8 mouse cellular contexts compared by ENCODE assay signal in genomic region chr6:86473077-86473476, GRCm38 (mm10). TPM values are rescaled to one million over a fixed set of nuclear protein-coding genes. Genes with fewer than 3 reads are reported as not detected.
DNase-seq lines count a peak whose midpoint lies in the region; ATAC-seq and TF ChIP-seq lines count a peak whose summit lies in the region.

No protein-coding gene starts in this region.

- H3K9ac ChIP-seq in forebrain, embryonic 11.5 days (ENCODE audit: low read length), result peak overlapping the region; percentile 55
- H3K9ac ChIP-seq in kidney, postnatal 0 days (ENCODE audit: low read depth, low read length), result peak overlapping the region; percentile 50; the same call in 1 of the 2 replicates
- H3K9ac ChIP-seq in neural tube, embryonic 15.5 days (replicated peaks), result peak overlapping the region; percentile 56

- no peaks in the 10 kb centered on the region for H3K9me3 ChIP-seq in forebrain, embryonic 11.5 days (ENCODE audit: control insufficient read depth, low read length)
- no peaks in the 10 kb centered on the region for H3K9me3 ChIP-seq in kidney, postnatal 0 days (replicated peaks; ENCODE audit: low read length)
- no peaks in the 10 kb centered on the region for H3K9me3 ChIP-seq in neural tube, embryonic 15.5 days (replicated peaks)

- 76% methylated on average over 7 of the region's 7 CpGs for WGBS in forebrain, embryonic 11.5 days
- WGBS in kidney, postnatal 0 days, result 54% methylated on average over 7 of the region's 7 CpGs
- 61% methylated on average over 7 of the region's 7 CpGs for WGBS in neural tube, embryonic 15.5 days

- TF ChIP-seq CTCF in kidney, postnatal 0 days (IDR thresholded peaks at IDR 0.05; ENCODE audit: low read depth), result 0 out of 2 replicates have a peak, but pooled peaks have one; percentile 13

- H3K4me1 ChIP-seq in forebrain, embryonic 11.5 days (replicated peaks; ENCODE audit: control insufficient read depth, insufficient read depth, low read length), result peaks cover 8% of the 10 kb centered on the region
- H3K4me1 ChIP-seq in kidney, postnatal 0 days (replicated peaks; ENCODE audit: insufficient read depth, low read length), result peaks cover 14% of the 10 kb centered on the region; the same call in 1 of the 2 replicates
- H3K4me1 ChIP-seq in neural tube, embryonic 15.5 days, result peaks cover 19% of the 10 kb centered on the region

- peak overlapping the region; percentile 89 for H3K27ac ChIP-seq in forebrain, embryonic 11.5 days (ENCODE audit: low read depth, low read length)
- H3K27ac ChIP-seq in kidney, postnatal 0 days, result peak overlapping the region; percentile 93
- peak overlapping the region; percentile 93 for H3K27ac ChIP-seq in neural tube, embryonic 15.5 days (replicated peaks)

- H3K4me3 ChIP-seq in forebrain, embryonic 11.5 days (ENCODE audit: low read depth, low read length), result peak overlapping the region; percentile 14
- H3K4me3 ChIP-seq in kidney, postnatal 0 days (replicated peaks; ENCODE audit: low read depth, low read length), result peak overlapping the region; percentile 25
- peak overlapping the region; percentile 42 for H3K4me3 ChIP-seq in neural tube, embryonic 15.5 days (replicated peaks)

- DNase-seq in layer of hippocampus, postnatal 14 days (ENCODE audit: low spot score in 2 of 2), result peak; percentile 13 to 21
- DNase-seq in layer of hippocampus, adult 9-11 months, result no peak
- DNase-seq in MN1 (ENCODE audit: low spot score), result peak; percentile 51
- DNase-seq in forebrain, embryonic 11.5 days (ENCODE audit: low spot score), result peak; percentile 63
- DNase-seq in kidney, postnatal 0 days (ENCODE audit: low spot score), result peak; percentile 41
- DNase-seq in frontal cortex, adult 2 months (ENCODE audit: extremely low spot score in 1 of 2, low spot score in 1 of 2), result no peak
- no peak for DNase-seq in urinary bladder, adult 18-20 months (ENCODE audit: low spot score in 2 of 2)

- peak overlapping the region; percentile 39 for H3K4me2 ChIP-seq in forebrain, embryonic 11.5 days (ENCODE audit: low read depth, low read length, severe bottlenecking)
- H3K4me2 ChIP-seq in kidney, postnatal 0 days (ENCODE audit: low read length), result peak overlapping the region; percentile 52
- peak overlapping the region; percentile 81 for H3K4me2 ChIP-seq in neural tube, embryonic 15.5 days

- no peak; the same call in 1 of the 2 replicates for ATAC-seq in forebrain, embryonic 11.5 days (replicated peaks; ENCODE audit: low FRiP score)
- no peak for ATAC-seq in kidney, postnatal 0 days (replicated peaks; ENCODE audit: low FRiP score, low read depth)
- peak; percentile 6; the same call in 1 of the 2 replicates for ATAC-seq in neural tube, embryonic 15.5 days (ENCODE audit: low FRiP score)

- no peaks in the 10 kb centered on the region for H3K27me3 ChIP-seq in forebrain, embryonic 11.5 days (ENCODE audit: control insufficient read depth, insufficient read depth, low read length)
- no peaks in the 10 kb centered on the region for H3K27me3 ChIP-seq in kidney, postnatal 0 days (ENCODE audit: insufficient read depth, low read length)
- H3K27me3 ChIP-seq in neural tube, embryonic 15.5 days (replicated peaks), result no peaks in the 10 kb centered on the region

- no peaks in the 10 kb centered on the region for H3K36me3 ChIP-seq in forebrain, embryonic 11.5 days (ENCODE audit: control insufficient read depth, insufficient read depth, low read length)
- H3K36me3 ChIP-seq in kidney, postnatal 0 days (ENCODE audit: insufficient read depth, low read length), result 0 out of 2 replicates have a peak, but pooled peaks cover 3% of the 10 kb centered on the region
- H3K36me3 ChIP-seq in neural tube, embryonic 15.5 days, result peaks cover 18% of the 10 kb centered on the region

RNA-seq across cellular contexts. Expression of gene C87436, which starts 34.9 kb away (rescaled TPM):
- total RNA-seq in layer of hippocampus, postnatal 14 days (2021), result 10 to 100 TPM; 16.8 to 17.1 TPM
- polyA plus RNA-seq in forebrain, embryonic 11.5 days (2014; fragmentation: Nextera tagmentation; extraction: Ambion mirVana), result 28.1 and 28.6 TPM in 2 replicates
- 22.5 and 23.1 TPM in 2 replicates for polyA plus RNA-seq in kidney, postnatal 0 days (2015; fragmentation: Nextera tagmentation; extraction: Ambion mirVana)
- polyA plus RNA-seq in neural tube, embryonic 15.5 days (2015; fragmentation: Nextera tagmentation; extraction: Ambion mirVana), result 22.2 and 25.6 TPM in 2 replicates
- polyA plus RNA-seq in frontal cortex, adult 2 months (2012; rRNA removed), result 18.9 and 19.1 TPM in 2 replicates

RNA-seq across cellular contexts. Expression of gene Gm44790, which starts 46.6 kb away (rescaled TPM):
- under 1 TPM in 1 of 2 experiments, not detected in 1; 0.90 TPM for total RNA-seq in layer of hippocampus, postnatal 14 days (2021)
- 0.37 TPM in 1 of 2 replicates, not detected in the other for polyA plus RNA-seq in forebrain, embryonic 11.5 days (2014; fragmentation: Nextera tagmentation; extraction: Ambion mirVana)
- polyA plus RNA-seq in kidney, postnatal 0 days (2015; fragmentation: Nextera tagmentation; extraction: Ambion mirVana), result not detected in 2 replicates
- not detected in 2 replicates for polyA plus RNA-seq in neural tube, embryonic 15.5 days (2015; fragmentation: Nextera tagmentation; extraction: Ambion mirVana)
- polyA plus RNA-seq in frontal cortex, adult 2 months (2012; rRNA removed), result 0.82 and 1.1 TPM in 2 replicates

RNA-seq across cellular contexts. Expression of gene Pcbp1, which starts 53.0 kb away (rescaled TPM):
- 100 to 1,000 TPM; 176 to 183 TPM for total RNA-seq in layer of hippocampus, postnatal 14 days (2021)
- 573 and 583 TPM in 2 replicates for polyA plus RNA-seq in forebrain, embryonic 11.5 days (2014; fragmentation: Nextera tagmentation; extraction: Ambion mirVana)
- polyA plus RNA-seq in kidney, postnatal 0 days (2015; fragmentation: Nextera tagmentation; extraction: Ambion mirVana), result 488 and 506 TPM in 2 replicates
- 331 and 342 TPM in 2 replicates for polyA plus RNA-seq in neural tube, embryonic 15.5 days (2015; fragmentation: Nextera tagmentation; extraction: Ambion mirVana)
- 169 and 180 TPM in 2 replicates for polyA plus RNA-seq in frontal cortex, adult 2 months (2012; rRNA removed)

Comparison
In these comparisons a context has a peak if more than half of its experiments do, and no peak if none do; other contexts are left out.
1. DNase-seq: peak in layer of hippocampus, postnatal 14 days (2 of 2), MN1 (single experiment), forebrain, embryonic 11.5 days (single experiment) and kidney, postnatal 0 days (single experiment); none in layer of hippocampus, adult 9-11 months (single experiment), frontal cortex, adult 2 months (0 of 2) and urinary bladder, adult 18-20 months (0 of 2).
2. Peak in every context shown above with its lines, with median percentiles within 50 percentile points of each other: H3K27ac ChIP-seq, H3K4me2 ChIP-seq, H3K4me3 ChIP-seq and H3K9ac ChIP-seq.